Mouse (Mus musculus): ENCODE results near the gene Slco6c1.

Slco6c1 gene

GRCm38 (mm10) chr1:97128201-97128600 is at the start of gene Slco6c1:
Gene Slco6c1 (minus strand): TSS chr1:97128301.
- in situ Hi-C loops (cut with MboI, MseI): loop anchor here in 1 of 2 experiments (5.0 kb wide), 1 partner anchor 564 kb away; no protein-coding TSS in a partner anchor

GRCm38 (mm10) chr1:97038982-97039381 is 89.1 kb downstream of the Slco6c1 start:
- in situ Hi-C loops (cut with MboI, MseI): loop anchor here in 1 of 2 experiments (5.0 kb wide), 1 partner anchor 653 kb away; no protein-coding TSS in a partner anchor

GRCm38 (mm10) chr1:97038548-97038947 is 89.6 kb downstream of the Slco6c1 start:
- in situ Hi-C loops (cut with MboI, MseI): loop anchor here in 1 of 2 experiments (5.0 kb wide), 1 partner anchor 654 kb away; no protein-coding TSS in a partner anchor

GRCm38 (mm10) chr1:97037955-97038354 is 90.1 kb downstream of the Slco6c1 start:
- in situ Hi-C loops (cut with MboI, MseI): loop anchor here in 1 of 2 experiments (5.0 kb wide), 1 partner anchor 654 kb away; no protein-coding TSS in a partner anchor

GRCm38 (mm10) chr1:97021388-97021787 is 106.7 kb downstream of the Slco6c1 start:
- in situ Hi-C loops (cut with MboI, MseI): no loop called here

GRCm38 (mm10) chr1:97019404-97019803 is 108.7 kb downstream of the Slco6c1 start:
- in situ Hi-C loops (cut with MboI, MseI): no loop called here

- in situ Hi-C loops (cut with MboI, MseI): no loop called here
Measured at GRCm38 (mm10) chr1:97018978-97019377, 109.1 kb downstream of the Slco6c1 start.
